Mouse (Mus musculus): ENCODE data around the gene Tjap1.

DNA sequence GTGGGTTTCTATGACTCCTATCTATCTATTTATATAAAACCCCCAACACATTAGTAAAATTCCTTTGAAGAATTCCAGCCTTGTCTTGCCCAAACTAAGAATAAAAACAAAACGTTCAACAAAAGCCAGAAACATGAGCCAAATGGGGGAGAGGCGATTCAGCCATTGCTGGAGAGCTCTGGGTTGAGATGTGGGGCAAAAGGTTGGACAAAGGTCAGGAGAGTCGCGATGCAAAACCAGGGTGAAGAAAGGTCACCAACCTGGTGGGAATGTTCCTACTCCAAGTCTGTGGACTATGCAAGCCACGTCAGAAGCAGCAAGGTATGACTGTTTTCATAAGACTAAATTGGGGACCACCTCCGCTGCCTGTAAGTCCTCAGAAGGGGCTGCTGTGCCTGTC lies 37.7 kb upstream of the Tjap1 start:
- no peak for TF ChIP-seq EP300 (IDR thresholded peaks at IDR 0.05; ENCODE audit: low read depth in 1 of 2, low read length in 2 of 2)
- TF ChIP-seq JUND (IDR thresholded peaks at IDR 0.05; ENCODE audit: low read depth, low read length), result no peak
- no peak for TF ChIP-seq MXI1 (IDR thresholded peaks at IDR 0.05; ENCODE audit: low read depth, low read length)
- no peak for TF ChIP-seq ZC3H11A (IDR thresholded peaks at IDR 0.05; ENCODE audit: low read depth, low read length)
- no peak for TF ChIP-seq HCFC1 (IDR thresholded peaks at IDR 0.05; ENCODE audit: low read depth, low read length)
- no peak for TF ChIP-seq KAT2A (conservative IDR thresholded peaks at IDR 0.05; ENCODE audit: low read depth, low read length)

Measured in MEL (cell line).